Mouse (Mus musculus) erythroblast, embryonic 14.5 days (primary cell): ENCODE results near the gene Sfmbt2.

Source experiments
- GATA1 ChIP-seq: IDR thresholded peaks from 2 replicates; pipeline ENCODE4 v1.6.1; 2012; ENCODE audit warnings: low read length, inconsistent platforms, mixed read lengths
- TAL1 ChIP-seq: IDR thresholded peaks from 3 replicates; pipeline ENCODE4 v1.6.1; 2012; ENCODE audit warnings: low read length, inconsistent platforms, mixed read lengths

DNA sequence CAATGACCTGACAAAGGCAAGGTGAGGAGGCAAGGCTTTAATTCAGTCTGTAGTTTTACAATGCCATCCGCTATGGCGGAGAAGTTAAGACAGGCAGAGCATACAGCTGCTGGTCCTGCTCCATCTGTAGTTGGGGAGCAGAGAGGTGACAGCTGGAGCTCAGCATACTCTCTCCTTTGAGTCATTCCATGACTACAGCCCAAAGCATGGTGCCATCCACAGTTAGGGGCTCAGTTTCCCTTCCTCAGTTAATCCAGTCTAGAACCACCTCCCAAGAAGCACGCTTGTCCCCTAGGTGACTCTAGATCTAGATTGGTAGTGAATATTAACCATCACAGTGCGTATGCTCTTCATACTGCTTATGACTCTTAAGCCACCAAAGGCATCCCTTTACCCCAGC is 23.1 kb upstream of the Sfmbt2 start:
- TF ChIP-seq GATA1 (no peak), TAL1 (no peak)
